Mouse (Mus musculus): Measurements from ENCODE around the gene Olfr25.

Olfr25 gene

GRCm38 (mm10) chr9:38328760-38329159, at the start of gene Olfr25:
Gene Olfr25, plus strand, starts transcription at chr9:38329060.
- DNase-seq (ENCODE audit: extremely low spot score, low spot score) = no peak

GRCm38 (mm10) chr9:38290807-38291206, 38.1 kb upstream of the Olfr25 start, which contains the start of gene Olfr896-ps1:
Gene Olfr896-ps1, plus strand, starts transcription at chr9:38291107.
- no peak for DNase-seq (ENCODE audit: extremely low spot score, low spot score)

GRCm38 (mm10) chr9:38348111-38348510, 19.3 kb downstream of the Olfr25 start, which contains the start of gene Olfr898:
Gene Olfr898, plus strand, starts transcription at chr9:38348411.
- DNase-seq (ENCODE audit: extremely low spot score, low spot score) = no peak

GRCm38 (mm10) chr9:38366596-38366995, 37.7 kb downstream of the Olfr25 start, which contains the start of gene Olfr250:
Gene Olfr250, plus strand, starts transcription at chr9:38366896.
- DNase-seq (ENCODE audit: extremely low spot score, low spot score) = no peak

GRCm38 (mm10) chr9:38376786-38377185, 47.9 kb downstream of the Olfr25 start, which contains the start of gene Olfr251:
Gene Olfr251, plus strand, starts transcription at chr9:38377086.
- DNase-seq (ENCODE audit: extremely low spot score, low spot score) = no peak
